Mouse (Mus musculus): ENCODE measurements around the gene Cfh.
"Not testable (repeated sequence)": the region's sequence is repeated elsewhere in the genome, so short reads cannot be mapped to it uniquely, and the experiment has no call there.

The Cfh gene

DNA sequence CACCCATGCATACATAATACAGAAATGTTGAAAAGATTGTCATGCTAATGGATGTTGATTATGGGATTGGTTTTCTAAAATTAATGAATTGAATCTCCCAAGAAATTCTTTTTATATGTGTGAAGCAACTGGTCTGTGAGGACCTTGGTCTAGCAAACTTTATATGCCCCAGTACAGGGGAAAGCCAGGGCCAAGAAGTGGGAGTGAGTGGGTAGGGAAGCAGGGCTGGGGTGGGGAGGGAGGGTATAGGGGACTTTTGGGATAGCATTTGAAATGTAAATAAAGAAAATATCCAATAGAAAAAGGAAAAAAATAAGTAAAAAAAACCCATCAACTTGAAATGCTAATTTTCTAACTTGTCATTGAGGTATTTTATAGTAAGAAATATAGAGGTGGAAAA lies at the start of gene Cfh:
Cfh (minus strand) TSS at position 101 of the 400 bp plus-strand sequence.
- not testable (repeated sequence) for DNase-seq

DNA sequence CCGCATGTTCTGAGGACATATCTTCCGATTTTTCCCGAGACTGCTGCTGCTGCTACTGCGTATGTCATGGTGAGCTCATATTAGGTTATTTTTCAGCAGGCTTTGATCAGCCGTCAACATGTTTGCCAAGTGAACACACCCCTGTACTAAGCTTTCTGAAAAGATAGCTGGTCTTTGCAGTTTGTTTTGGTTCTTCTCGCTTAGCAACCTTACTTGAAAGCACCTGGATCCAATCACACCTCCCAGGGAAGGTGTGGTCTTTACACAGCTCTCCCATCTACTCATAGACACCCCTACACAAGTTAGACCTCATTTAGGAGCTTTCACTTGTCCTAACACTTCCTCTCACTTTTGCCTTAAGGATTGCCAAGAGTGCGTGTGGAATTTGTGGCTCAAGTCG lies 43.1 kb upstream of the Cfh start:
- DNase-seq = no peak

DNA sequence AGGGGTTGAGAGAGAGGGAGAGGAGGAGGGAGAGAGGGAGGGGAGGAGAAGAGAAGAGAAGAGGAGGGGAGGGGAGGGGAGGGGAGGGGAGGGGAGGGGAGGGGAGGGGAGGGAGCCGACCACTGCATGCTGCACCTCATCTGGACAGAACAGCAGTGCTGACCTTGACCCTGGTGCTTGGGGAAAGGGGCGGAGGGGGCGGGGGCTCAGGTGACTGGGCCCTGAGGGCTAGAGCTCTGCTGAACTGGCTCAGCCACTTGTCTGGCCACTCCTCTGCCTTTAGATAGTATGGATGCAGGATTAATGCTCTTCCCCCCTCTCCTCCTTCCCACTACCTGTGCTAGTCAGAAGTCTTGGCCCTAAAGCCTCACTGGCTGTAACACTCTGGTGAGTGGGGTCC lies 41.7 kb upstream of the Cfh start:
- DNase-seq = no peak

DNA sequence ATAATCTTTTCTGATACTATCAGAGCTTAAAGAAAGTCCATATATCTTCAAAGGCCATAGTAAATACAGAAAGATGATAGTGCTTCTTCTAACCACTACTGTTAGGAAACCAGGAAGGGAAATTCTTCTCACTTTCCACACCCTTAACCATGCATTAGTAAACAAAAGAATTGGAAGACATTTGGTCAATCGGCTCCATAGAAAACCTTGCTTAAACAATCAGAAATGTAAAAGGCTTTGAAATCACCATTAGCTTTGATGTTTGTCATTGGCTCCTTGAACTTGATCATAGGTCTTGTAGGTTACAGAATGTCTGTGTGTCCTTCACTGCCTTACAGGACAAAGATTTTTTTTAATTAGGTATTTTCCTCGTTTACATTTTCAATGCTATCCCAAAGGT lies 21.8 kb upstream of the Cfh start:
- DNase-seq = no peak

DNA sequence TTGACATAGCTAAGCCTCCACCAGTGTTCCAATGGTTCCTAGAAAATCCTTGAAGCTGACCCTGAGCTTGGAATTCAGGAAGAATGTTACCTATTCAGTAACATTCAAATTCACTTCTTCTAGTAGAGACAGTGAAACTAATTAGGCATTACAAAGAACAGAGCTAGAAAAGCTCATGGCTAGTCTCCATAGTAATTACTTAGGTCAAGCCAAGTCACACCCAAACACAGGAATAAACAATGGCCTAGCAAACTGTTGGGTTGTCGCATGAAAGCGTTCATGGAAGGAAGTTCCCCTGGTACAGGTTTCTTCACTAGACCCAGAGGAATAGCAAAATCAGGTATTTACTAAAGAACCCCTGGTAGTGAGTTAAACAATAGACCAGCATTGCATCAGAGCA lies 4.9 kb upstream of the Cfh start:
- not testable (repeated sequence) for DNase-seq

DNA sequence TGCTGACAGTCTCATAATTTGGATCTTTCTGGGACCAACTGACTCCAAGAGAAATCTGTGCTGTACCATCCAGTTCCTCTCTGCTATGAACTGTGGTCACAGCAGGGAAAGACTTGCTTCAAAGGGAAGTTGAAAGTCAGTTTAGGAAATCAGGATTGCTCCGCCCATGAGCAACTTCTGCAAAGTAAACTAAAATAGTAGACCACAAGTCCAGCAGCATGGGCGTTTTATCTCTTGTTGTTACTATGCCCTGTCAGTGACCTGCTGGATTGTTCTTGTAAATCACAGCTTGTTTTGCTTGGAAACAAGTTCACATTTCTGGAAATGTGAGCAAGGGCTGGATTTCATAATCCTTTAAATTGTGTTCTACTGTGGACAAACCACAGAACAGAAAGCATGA lies 356 bp downstream of the Cfh start:
- DNase-seq = peak in 1 of 2 experiments; percentile 35

DNA sequence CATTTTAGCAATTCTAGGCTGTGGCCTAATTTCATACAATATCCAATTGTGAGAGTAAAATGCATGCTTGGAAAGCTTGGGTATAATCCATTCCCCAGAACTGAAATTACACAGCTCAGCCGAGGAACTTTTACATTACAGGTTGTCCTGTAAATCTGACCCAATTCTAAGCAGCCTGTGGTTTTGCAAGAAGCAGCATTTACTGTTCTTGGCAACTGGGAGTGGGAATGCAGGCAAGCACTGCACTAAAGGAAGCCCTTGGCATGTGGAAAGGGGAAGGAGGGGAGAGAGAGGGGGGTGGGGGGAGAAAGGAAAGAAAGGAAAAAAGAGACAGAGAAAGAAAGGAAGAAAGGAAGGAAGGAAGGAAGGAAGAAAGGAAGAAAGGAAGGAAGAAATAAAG lies 3.4 kb downstream of the Cfh start:
- DNase-seq = no peak

DNA sequence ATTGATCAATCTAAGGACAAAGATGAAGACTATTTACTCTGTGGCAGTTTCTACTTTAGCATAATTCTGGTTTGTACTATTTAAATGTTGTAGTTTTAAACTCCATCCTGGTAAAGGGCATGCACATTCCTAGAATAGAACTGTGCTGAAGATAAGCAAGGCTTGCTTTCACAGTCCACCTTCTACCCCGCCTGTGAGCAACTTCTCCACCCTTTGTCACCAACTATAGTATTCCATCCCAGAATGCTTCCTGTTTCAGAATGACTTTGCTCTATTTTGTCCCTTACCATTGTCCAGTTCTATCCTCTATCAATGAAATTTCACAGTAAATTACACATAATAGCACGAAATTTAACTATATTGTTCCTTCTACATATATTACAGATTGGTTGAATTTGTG lies 8.1 kb downstream of the Cfh start:
- DNase-seq = no peak

DNA sequence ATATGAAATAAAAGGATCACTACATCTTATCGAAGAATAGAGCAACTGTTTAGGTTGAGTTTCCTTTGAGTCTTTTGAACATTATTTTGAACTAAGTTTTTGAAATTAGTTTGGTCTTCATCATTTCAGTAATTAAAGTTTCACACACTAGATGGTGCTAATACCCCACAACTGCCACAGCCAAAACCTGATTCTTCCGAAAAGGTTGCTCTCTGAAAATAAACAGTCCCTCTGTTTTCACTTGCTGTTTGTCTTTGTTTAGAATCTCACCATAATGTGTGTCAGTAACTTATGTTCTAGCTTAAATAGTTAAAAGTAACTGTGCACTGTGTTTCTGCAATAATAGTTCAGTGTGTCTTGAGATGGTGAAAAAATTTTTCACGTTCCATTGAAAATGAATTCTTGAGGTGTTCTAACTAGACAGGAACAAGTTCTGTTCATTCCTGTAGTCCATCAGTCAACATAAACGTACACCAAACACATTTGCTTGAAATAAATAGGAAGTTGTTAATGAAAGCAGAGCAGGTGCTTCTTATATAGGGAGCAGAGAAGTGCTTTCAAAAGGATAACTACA lies 11.9 kb downstream of the Cfh start:
- DNase-seq = no peak

DNA sequence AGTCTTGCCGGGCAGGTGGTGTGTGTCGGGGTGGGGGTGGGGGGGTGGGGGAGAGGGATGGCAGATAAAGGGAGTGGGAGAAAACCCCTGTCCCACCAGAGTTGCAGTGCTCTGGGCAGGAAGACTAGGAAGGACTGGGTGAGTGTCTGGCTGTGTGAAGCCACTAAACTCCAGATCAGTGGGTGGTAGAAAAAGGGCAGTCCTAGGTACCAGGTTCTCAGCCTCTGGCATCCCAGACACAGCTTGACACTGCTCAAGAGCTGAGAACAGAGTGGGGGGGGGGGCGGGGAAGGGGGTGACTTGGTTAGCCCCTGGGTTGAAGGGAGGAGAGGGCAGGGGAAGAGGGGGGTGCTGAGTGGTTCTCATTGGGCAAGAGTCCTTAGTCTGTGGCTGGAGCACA lies 24.6 kb downstream of the Cfh start:
- no peak for DNase-seq

DNA sequence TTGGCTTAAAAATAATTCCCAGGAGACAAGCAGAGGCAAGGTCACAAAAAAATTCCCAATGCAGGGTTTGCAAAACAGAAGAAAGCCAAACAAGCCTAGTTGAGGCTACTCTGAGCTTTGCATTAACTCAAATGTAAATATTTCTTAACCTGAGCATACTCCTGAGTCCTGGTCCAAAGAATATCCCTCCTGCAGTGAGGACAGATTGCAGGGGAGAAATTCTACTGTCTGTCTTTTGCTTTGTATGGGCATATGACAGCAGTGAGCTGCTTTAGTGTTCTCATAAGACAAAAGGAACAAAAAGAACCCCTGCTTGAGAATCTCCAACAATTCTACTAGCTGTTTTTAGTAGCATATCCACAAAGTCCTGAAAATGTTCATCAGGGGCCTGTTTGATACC lies 114.1 kb downstream of the Cfh start:
- no peak for DNase-seq
